Mouse (Mus musculus) hindbrain, embryonic 13.5 days (tissue): ENCODE results near the gene Pomp. TPM values are rescaled to one million over a fixed set of nuclear protein-coding genes. Genes with fewer than 3 reads are reported as not detected.

ENCODE experiments used
- ATAC-seq: fragments of 200-750 bp; cut with Nextera tagmentation; 2 replicates; pipeline ENCODE4 v1.8.0; 2017; ENCODE audit warnings: moderate TSS enrichment; ENCODE audit not compliant: low FRiP score
- H3K27ac ChIP-seq: fragments of 300-500 bp; sonication (generic); 2 replicates; pipeline ENCODE4 v1.5.1; 2015; ENCODE audit warnings: inconsistent platforms, mild to moderate bottlenecking, moderate library complexity
- H3K27me3 ChIP-seq: fragments of 300-500 bp; sonication (generic); 2 replicates; pipeline ENCODE4 v1.6.1; 2015; ENCODE audit warnings: mild to moderate bottlenecking, inconsistent platforms
- H3K36me3 ChIP-seq: fragments of 300-500 bp; sonication (generic); 2 replicates; pipeline ENCODE4 v1.6.1; 2015; ENCODE audit warnings: mild to moderate bottlenecking, inconsistent platforms
- H3K4me1 ChIP-seq: fragments of 300-500 bp; sonication (generic); replicated peaks from 2 replicates; pipeline ENCODE4 v1.6.1; 2015; ENCODE audit warnings: inconsistent platforms
- H3K4me2 ChIP-seq: fragments of 300-500 bp; sonication (generic); 2 replicates; pipeline ENCODE4 v1.6.1; 2015; ENCODE audit warnings: inconsistent platforms, mild to moderate bottlenecking, moderate library complexity
- H3K4me3 ChIP-seq: fragments of 300-500 bp; sonication (generic); 2 replicates; pipeline ENCODE4 v1.5.1; 2015; ENCODE audit warnings: mild to moderate bottlenecking, inconsistent platforms
- H3K9ac ChIP-seq: fragments of 300-500 bp; sonication (generic); 2 replicates; pipeline ENCODE4 v1.6.1; 2015; ENCODE audit warnings: mild to moderate bottlenecking, inconsistent platforms
- H3K9me3 ChIP-seq: fragments of 300-500 bp; sonication (generic); 2 replicates; pipeline ENCODE4 v1.6.1; 2016; ENCODE audit warnings: inconsistent platforms
- WGBS: fragments of 180-500 bp; shearing (Covaris S2); methylation state at CpG from one replicate; pipeline ENCODE4 v1.1.7; 2015; 5-methylcytosine and 5-hydroxymethylcytosine counted together
- polyA plus RNA-seq: library from polyadenylated mRNA; unstranded; fragments of >200 nt; fragmentation: Nextera tagmentation; extraction: Ambion mirVana; gene quantifications from 2 replicates; pipeline ENCODE4 v1.2.1, GENCODE M21; 2015

Gene Pomp
- polyA plus RNA-seq, 1 experiment from 2014 or later: 532 TPM

DNA sequence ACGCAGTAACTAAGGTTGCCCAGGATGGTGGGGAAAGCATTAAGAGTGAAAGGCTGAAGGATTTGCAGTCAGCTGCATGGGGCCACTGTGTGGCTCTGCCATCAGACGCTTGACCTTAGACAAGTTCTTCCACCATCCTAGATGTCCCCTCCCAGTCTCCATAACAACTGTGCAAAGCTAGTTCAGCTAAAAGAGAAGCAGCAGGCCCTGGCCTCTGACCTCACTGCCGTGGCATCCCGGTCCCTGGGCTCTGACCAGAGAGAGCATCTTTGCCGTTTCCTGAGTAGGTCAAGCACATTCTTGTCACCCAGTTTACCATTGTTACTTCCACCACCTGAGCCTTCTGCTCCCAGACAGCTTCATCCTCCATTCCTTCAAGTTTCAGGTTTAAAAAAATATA is 33.7 kb upstream of the Pomp start:
- ATAC-seq: no peak

DNA sequence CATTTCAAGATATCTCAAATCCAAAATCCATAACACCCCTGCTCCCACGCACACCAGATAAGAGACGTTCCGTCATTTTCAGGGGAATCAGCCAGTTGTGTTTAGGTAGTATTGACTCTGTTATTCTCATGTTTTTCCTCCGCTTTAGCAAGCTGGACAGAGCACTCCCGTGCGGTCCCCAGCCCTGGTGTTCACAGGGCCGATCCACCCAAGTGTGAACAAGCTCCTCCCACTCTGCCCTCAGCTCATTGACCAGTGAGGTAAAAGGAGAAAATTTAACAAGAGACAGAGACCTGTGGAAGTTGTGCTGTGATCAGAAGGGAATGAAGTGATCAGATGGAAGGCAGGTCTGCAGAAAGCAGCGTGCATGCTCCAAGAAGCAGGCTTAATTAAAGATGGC is 31.4 kb upstream of the Pomp start:
- H3K9ac ChIP-seq: no peak overlapping the region
- WGBS: 70% methylated on average over 8 of the region's 8 CpGs
- no peaks in the 10 kb centered on the region for H3K36me3 ChIP-seq
- no peaks in the 10 kb centered on the region for H3K27me3 ChIP-seq
- no peak overlapping the region for H3K27ac ChIP-seq
- no peak for ATAC-seq
- H3K4me3 ChIP-seq: no peak overlapping the region
- H3K9me3 ChIP-seq: no peaks in the 10 kb centered on the region
- H3K4me1 ChIP-seq: 0 out of 2 replicates have a peak, but pooled peaks cover 9% of the 10 kb centered on the region
- H3K4me2 ChIP-seq: no peak overlapping the region

More for the DNA sequence above, 33.7 kb upstream of the Pomp start:
- Histone ChIP-seq H3K4me3 (no peak overlapping the region), H3K4me2 (no peak overlapping the region), H3K36me3 (no peaks in the 10 kb centered on the region), H3K9ac (no peak overlapping the region), H3K9me3 (no peaks in the 10 kb centered on the region), H3K27ac (no peak overlapping the region), H3K4me1 (0 out of 2 replicates have a peak, but pooled peaks cover 9% of the 10 kb centered on the region), H3K27me3 (no peaks in the 10 kb centered on the region)
- WGBS: 43% methylated on average over 5 of the region's 5 CpGs

DNA sequence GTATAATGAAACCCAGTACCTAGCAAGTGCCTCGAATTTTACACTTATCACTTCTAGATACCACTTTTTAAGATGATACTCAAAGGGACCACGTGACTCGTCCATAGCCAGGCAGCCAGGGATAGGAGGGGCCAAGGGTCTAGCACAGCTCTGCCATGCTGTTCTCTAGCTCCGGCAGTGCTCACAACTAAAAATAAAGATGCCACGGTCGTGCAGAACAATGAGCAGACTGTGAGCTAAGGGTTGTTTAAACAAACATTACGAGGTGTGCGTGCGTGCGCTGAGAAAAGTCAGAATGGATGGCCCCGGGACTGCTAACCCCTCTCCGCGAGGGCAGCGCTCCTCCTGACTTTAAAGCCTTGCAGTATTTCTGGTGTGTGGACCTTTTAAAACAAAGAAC is 27.4 kb upstream of the Pomp start:
- no peak overlapping the region for H3K4me2 ChIP-seq

DNA sequence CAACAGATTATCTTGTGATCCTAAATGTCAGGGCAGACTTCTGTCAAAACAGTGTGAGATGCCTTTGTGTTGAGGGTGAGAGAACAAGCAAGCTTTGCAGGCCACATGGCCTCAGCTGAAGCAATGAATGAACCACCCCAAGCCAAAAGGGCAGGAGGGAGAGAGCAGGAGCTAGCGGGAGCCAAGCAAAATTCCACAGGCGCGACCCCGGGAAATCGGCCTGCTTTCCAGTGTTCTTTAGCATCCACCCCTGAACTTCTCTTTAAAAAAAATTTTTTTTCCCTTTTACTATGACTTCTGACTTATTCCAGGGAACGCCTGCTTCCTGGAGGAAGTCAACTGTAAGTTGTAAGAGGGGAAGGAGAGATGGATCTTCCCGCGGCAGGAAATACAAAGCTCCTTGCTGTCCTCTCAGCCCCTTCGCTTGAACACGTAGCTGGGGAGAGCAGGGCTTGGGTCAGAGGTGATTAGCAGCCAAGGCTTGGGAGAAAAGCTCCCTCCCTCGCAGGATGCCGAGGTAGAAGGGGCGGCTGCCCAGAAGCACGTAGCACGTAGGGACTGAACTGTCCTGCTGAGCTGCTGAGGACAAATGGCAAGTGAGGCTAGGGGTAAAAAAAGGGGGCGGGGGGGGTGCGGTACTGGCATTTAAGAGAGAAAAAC is 25.3 kb upstream of the Pomp start:
- no peaks in the 10 kb centered on the region for H3K9me3 ChIP-seq
- no peak overlapping the region for H3K4me2 ChIP-seq
- peaks cover 10% of the 10 kb centered on the region for H3K27me3 ChIP-seq
- H3K27ac ChIP-seq: no peak overlapping the region
- H3K4me1 ChIP-seq: peaks cover 4% of the 10 kb centered on the region; the same call in 1 of the 2 replicates
- no peak overlapping the region for H3K4me3 ChIP-seq
- no peak overlapping the region for H3K9ac ChIP-seq
- ATAC-seq: no peak
- WGBS: 11% methylated on average over 17 of the region's 17 CpGs
- no peaks in the 10 kb centered on the region for H3K36me3 ChIP-seq

More for the DNA sequence above, 27.4 kb upstream of the Pomp start:
- no peaks in the 10 kb centered on the region for H3K36me3 ChIP-seq
- H3K4me1 ChIP-seq: peaks cover 4% of the 10 kb centered on the region; the same call in 1 of the 2 replicates
- peaks cover 10% of the 10 kb centered on the region for H3K27me3 ChIP-seq
- no peak overlapping the region for H3K9ac ChIP-seq
- no peak for ATAC-seq
- no peaks in the 10 kb centered on the region for H3K9me3 ChIP-seq
- H3K4me3 ChIP-seq: no peak overlapping the region
- WGBS: 39% methylated on average over 14 of the region's 14 CpGs
- no peak overlapping the region for H3K27ac ChIP-seq

DNA sequence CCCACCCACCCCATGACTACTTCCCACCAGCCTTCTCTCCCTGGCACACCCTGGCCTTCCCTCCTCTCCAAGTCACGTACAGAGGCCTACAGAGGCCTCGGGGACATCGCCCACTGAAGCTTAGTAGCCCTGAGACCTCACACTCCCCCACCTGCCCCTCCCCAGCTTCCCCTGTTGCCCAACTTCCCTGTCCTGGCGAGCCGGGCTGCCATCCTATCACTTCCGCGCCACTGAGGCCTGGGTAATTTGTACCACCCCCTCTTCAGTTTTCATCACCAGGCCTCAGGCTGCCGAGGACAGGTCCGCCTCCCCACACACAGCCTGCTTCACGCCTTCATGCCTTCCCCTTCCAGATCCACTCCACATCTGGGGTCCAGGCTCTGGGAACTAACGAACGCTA is 20.8 kb upstream of the Pomp start:
- H3K36me3 ChIP-seq: no peaks in the 10 kb centered on the region
- peaks cover 10% of the 10 kb centered on the region for H3K27me3 ChIP-seq
- peaks cover 4% of the 10 kb centered on the region; the same call in 1 of the 2 replicates for H3K4me1 ChIP-seq
- no peak overlapping the region for H3K9ac ChIP-seq
- WGBS: 83% methylated on average over 12 of the region's 12 CpGs
- no peaks in the 10 kb centered on the region for H3K9me3 ChIP-seq
- no peak overlapping the region for H3K4me3 ChIP-seq
- H3K27ac ChIP-seq: no peak overlapping the region
- no peak for ATAC-seq
- H3K4me2 ChIP-seq: no peak overlapping the region

DNA sequence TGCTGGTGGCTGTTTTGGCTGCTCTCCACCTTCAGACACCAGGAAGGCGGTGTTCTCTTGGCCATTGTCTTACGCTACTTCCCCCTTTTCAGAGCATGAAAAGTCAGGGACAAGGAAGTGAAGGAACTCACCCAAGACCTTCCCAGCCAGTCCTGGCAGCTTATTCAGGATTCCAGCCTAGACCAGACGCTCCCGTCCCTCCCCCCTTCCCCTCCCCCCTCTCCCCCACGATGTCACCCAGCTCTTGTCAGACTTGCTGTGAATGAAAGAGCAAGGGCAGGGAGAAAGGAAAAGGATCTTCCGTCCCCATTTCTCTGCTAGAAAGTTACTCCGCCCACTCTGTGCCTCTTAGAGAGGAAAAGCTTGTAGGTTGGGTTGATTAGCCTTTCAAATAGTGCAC is 16.9 kb upstream of the Pomp start:
- Histone ChIP-seq H3K9me3 (no peaks in the 10 kb centered on the region), H3K4me2 (no peak overlapping the region), H3K4me3 (no peak overlapping the region), H3K4me1 (no peaks in the 10 kb centered on the region), H3K36me3 (no peaks in the 10 kb centered on the region), H3K27ac (no peak overlapping the region), H3K27me3 (no peaks in the 10 kb centered on the region), H3K9ac (no peak overlapping the region)
- WGBS: 54% methylated on average over 7 of the region's 7 CpGs
- ATAC-seq: no peak

DNA sequence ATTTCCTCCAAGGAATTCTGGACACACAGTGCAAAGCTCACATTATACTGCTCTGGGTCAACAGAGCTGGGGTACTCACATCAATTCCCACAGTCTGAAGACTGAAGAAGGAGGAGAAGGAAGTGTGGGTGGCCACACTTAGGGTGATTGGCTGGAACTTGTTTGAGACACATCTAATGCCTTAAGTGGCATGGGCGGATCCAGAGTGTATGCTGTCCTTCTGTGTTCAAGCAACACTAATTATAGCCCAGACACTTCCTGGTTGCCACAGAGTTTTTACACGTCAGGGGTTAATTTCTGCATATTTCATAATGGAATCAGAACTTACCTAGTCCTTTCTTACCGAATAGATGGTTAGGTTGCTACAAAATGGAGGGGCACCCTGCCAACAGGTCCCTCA is 14.9 kb upstream of the Pomp start:
- Histone ChIP-seq H3K4me2 (no peak overlapping the region), H3K27me3 (no peaks in the 10 kb centered on the region), H3K36me3 (no peaks in the 10 kb centered on the region), H3K9ac (no peak overlapping the region), H3K4me3 (no peak overlapping the region), H3K27ac (no peak overlapping the region), H3K4me1 (no peaks in the 10 kb centered on the region), H3K9me3 (no peaks in the 10 kb centered on the region)
- no peak for ATAC-seq
- 84% methylated on average over 3 of the region's 3 CpGs for WGBS

DNA sequence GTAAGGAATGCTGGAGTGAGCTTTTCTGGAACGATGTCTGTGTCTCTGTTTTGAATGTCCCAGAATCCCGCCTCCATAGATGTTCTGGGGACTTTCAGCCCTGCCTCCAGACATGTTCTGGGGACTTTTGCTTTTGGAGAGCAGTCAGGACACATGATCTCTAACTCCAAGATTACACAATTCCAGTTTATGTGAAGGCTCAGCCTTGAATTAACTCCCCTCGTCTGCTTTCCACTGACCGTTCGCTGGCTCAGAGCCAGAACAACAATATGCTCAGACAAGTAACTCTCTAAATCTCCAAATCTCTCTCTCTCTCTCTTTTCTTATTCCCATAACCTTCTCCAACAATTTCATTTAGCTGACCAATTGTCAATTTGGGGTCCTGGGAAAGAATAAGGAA is 12.9 kb upstream of the Pomp start:
- WGBS: 70% methylated on average over 5 of the region's 5 CpGs
- H3K4me1 ChIP-seq: no peaks in the 10 kb centered on the region
- no peak for ATAC-seq
- H3K27ac ChIP-seq: no peak overlapping the region
- no peak overlapping the region for H3K4me3 ChIP-seq
- no peak overlapping the region for H3K4me2 ChIP-seq
- no peaks in the 10 kb centered on the region for H3K36me3 ChIP-seq
- H3K27me3 ChIP-seq: no peaks in the 10 kb centered on the region
- H3K9ac ChIP-seq: no peak overlapping the region
- no peaks in the 10 kb centered on the region for H3K9me3 ChIP-seq

DNA sequence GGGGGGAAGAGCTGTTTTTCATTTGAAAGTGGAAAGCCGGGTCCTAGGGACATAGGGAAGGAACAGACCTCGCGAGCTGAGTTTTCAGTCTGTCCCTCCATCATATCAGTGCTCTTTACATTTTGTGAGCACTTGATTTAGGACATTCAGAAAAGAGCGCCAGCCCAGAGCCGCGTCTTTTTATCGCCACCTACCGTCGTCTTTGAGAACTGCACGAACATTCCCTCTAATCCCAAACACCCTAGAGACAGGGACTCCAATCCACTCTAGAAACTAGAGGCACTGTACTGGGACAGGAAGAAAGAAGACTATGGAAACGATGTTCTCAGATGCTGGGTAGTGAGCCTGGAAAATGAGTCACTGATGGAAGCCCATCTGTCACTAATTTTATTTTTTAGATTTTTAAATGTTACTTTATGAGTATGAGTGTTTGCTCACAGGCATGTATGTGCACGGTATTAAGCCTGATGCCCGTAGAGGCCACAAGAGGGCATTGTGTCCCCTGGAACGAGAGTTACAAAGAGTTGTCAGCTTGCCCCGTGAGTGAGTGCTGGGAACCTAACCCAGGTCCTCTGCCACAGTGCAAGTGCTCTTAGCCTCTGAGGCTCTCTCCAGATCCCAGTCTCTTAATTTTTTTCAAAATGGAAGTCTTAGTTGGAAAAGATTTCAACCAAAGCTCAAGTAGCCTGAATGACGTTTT is 11.9 kb upstream of the Pomp start:
- H3K4me1 ChIP-seq: no peaks in the 10 kb centered on the region
- no peak for ATAC-seq
- H3K9ac ChIP-seq: no peak overlapping the region
- H3K36me3 ChIP-seq: no peaks in the 10 kb centered on the region
- 23% methylated on average over 16 of the region's 16 CpGs for WGBS
- H3K4me3 ChIP-seq: no peak overlapping the region
- no peaks in the 10 kb centered on the region for H3K27me3 ChIP-seq
- H3K4me2 ChIP-seq: no peak overlapping the region
- H3K27ac ChIP-seq: no peak overlapping the region
- H3K9me3 ChIP-seq: no peaks in the 10 kb centered on the region

DNA sequence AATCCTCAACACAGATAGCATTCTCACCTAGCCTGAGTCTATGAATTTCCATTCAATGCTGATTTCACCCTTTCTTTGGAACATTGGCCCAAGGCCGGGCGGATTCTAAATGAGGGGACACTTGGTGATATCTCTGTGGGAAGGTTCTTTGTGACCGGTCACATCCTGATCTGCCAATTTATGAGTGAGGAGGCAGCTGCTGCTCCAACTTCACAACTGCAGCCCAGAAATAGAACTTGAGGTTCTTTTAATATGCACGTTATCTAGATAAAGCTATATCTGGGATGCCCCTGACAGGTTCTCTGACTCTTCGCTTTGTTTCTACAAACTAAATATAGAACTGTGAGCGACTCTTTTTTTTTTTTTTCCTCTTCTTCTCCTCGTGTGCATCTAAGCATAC is 10.1 kb upstream of the Pomp start:
- Histone ChIP-seq H3K27ac (no peak overlapping the region), H3K4me3 (no peak overlapping the region), H3K4me2 (no peak overlapping the region), H3K4me1 (no peaks in the 10 kb centered on the region), H3K27me3 (no peaks in the 10 kb centered on the region), H3K9me3 (no peaks in the 10 kb centered on the region), H3K9ac (no peak overlapping the region), H3K36me3 (no peaks in the 10 kb centered on the region)
- ATAC-seq: no peak
- WGBS: 77% methylated on average over 7 of the region's 7 CpGs

DNA sequence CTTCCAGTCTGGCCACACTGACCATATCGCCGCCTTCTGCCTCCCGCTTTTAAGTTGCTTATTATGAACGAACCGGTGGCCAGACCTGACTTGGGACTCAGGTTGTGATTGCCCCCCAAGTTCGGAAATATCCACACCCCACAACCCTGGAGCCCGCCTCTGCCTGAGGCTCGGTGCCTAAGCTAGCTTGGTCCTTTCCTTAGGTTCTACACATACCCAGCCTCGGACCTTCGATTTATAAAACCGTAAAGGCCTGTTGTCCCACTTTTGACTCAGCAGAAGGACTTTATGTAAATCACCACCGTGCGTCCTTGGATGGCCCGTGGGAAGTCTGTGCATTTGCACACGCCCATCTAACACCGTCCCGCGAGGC is 199 bp upstream of the Pomp start:
- peak overlapping the region; percentile 86 for H3K9ac ChIP-seq
- H3K9me3 ChIP-seq: no peaks in the 10 kb centered on the region
- peaks cover 25% of the 10 kb centered on the region for H3K4me1 ChIP-seq
- H3K4me3 ChIP-seq: peak overlapping the region; percentile 72
- WGBS: 1% methylated on average over 18 of the region's 18 CpGs
- peak; percentile 71 for ATAC-seq
- H3K36me3 ChIP-seq: peaks cover 27% of the 10 kb centered on the region
- H3K27me3 ChIP-seq: no peaks in the 10 kb centered on the region
- H3K4me2 ChIP-seq: peak overlapping the region; percentile 89
- peak overlapping the region; percentile 85 for H3K27ac ChIP-seq

DNA sequence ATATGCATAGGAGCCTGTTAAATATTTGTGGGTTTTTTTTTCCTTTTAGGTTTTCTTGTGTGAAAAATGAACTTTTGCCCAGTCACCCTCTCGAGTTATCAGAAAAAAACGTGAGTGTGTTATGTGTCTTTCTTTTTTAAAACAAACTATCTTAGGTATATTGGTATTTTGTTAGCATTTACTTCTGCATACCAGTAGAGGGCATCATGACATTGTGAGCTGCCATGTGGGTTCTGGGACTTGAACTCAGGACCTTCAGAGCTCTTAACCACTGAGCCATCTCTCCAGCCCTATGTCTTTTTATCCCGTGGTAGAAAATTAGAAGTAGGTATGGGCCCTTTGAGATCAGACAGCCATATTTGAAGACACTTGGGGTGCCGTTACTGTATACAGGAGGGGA is 8.4 kb downstream of the Pomp start:
- H3K36me3 ChIP-seq: peaks cover 98% of the 10 kb centered on the region

DNA sequence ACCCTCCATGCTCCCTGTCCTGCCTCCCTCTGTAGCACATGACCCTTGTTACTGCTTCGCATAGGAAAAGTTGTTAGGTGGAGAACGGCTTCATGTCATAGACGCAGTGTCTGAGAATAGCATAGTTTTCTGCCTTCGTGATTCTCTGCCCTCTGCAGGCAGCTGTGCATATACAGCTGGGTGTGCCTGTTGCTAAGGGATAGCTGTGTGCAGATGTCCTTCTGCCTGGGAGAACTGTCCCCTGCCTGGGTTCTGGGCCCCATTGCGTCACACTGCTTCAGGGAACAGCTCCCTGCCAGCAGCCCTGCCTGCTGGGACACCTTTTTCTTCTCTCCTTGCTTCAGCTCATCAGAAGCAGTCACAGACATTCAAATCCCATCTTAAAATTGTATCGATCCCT is 9.3 kb downstream of the Pomp start:
- H3K36me3 ChIP-seq: peaks cover 98% of the 10 kb centered on the region
- no peak for ATAC-seq

More for the DNA sequence above, 8.4 kb downstream of the Pomp start:
- no peak overlapping the region for H3K27ac ChIP-seq
- H3K4me2 ChIP-seq: no peak overlapping the region
- no peak overlapping the region for H3K9ac ChIP-seq
- WGBS: 96% methylated on average over 4 of the region's 4 CpGs
- no peaks in the 10 kb centered on the region for H3K4me1 ChIP-seq
- no peaks in the 10 kb centered on the region for H3K27me3 ChIP-seq
- no peaks in the 10 kb centered on the region for H3K9me3 ChIP-seq
- H3K4me3 ChIP-seq: no peak overlapping the region
- no peak for ATAC-seq

More for the DNA sequence above, 9.3 kb downstream of the Pomp start:
- Histone ChIP-seq H3K27ac (no peak overlapping the region), H3K27me3 (no peaks in the 10 kb centered on the region), H3K9ac (no peak overlapping the region), H3K4me3 (no peak overlapping the region), H3K4me1 (no peaks in the 10 kb centered on the region), H3K4me2 (no peak overlapping the region), H3K9me3 (no peaks in the 10 kb centered on the region)
- WGBS: 91% methylated on average over 6 of the region's 6 CpGs
